Comparison of ENCODE assay signal across 30 mouse cellular contexts in genomic region chr9:75563622-75564021, GRCm38 (mm10). TPM values are rescaled to one million over a fixed set of nuclear protein-coding genes. Genes with fewer than 3 reads are reported as not detected.
A peak's percentile ranks its signal among the peaks of the same experiment; 100 is the strongest.
DNase-seq lines count a peak whose midpoint lies in the region; ATAC-seq and TF ChIP-seq lines count a peak whose summit lies in the region.
"Had no signal": no experiment of that assay in that cellular context is flagged by ENCODE, and none has a peak within 500 bp of the region (broad histone marks: within the 10 kb centered on the region; RNA-seq: fewer than 3 reads in every experiment).

No protein-coding gene starts in this region.

- H3K9ac ChIP-seq in intestine, postnatal 0 days (ENCODE audit: low read depth, low read length): no peak overlapping the region
- H3K9ac ChIP-seq in intestine, embryonic 15.5 days: no peak overlapping the region
- no peak overlapping the region for H3K9ac ChIP-seq in liver, embryonic 15.5 days
- H3K9ac ChIP-seq: embryonic facial prominence, embryonic 12.5 days; heart, embryonic 15.5 days; hindbrain, embryonic 15.5 days; limb, embryonic 12.5 days; stomach, embryonic 15.5 days had no signal

- H3K4me3 ChIP-seq in intestine, postnatal 0 days (ENCODE audit: low read depth, low read length): no peak overlapping the region
- H3K4me3 ChIP-seq in intestine, embryonic 15.5 days (replicated peaks): no peak overlapping the region
- no peak overlapping the region for H3K4me3 ChIP-seq in embryonic fibroblast, embryonic 13.5 days (ENCODE audit: insufficient read depth, low read length)
- no peak overlapping the region for H3K4me3 ChIP-seq in liver, embryonic 15.5 days (replicated peaks)
- H3K4me3 ChIP-seq in thymus, adult 2 months (ENCODE audit: control insufficient read depth, insufficient read depth, low read length): no peak overlapping the region
- H3K4me3 ChIP-seq: embryonic facial prominence, embryonic 12.5 days; heart, adult 2 months; heart, embryonic 15.5 days; hindbrain, embryonic 15.5 days; layer of hippocampus, adult 2 months; limb, embryonic 12.5 days; stomach, embryonic 15.5 days had no signal

- H3K4me1 ChIP-seq in intestine, postnatal 0 days (replicated peaks; ENCODE audit: control insufficient read depth, insufficient read depth, low read length): no peaks in the 10 kb centered on the region
- H3K4me1 ChIP-seq in intestine, embryonic 15.5 days (replicated peaks): no peaks in the 10 kb centered on the region
- H3K4me1 ChIP-seq in embryonic fibroblast, embryonic 13.5 days (ENCODE audit: control insufficient read depth, insufficient read depth, low read length): peaks cover 5% of the 10 kb centered on the region
- peaks cover 29% of the 10 kb centered on the region for H3K4me1 ChIP-seq in liver, embryonic 15.5 days (replicated peaks)
- peaks cover 3% of the 10 kb centered on the region; the same call in 1 of the 2 replicates for H3K4me1 ChIP-seq in thymus, adult 2 months (replicated peaks; ENCODE audit: control insufficient read depth, insufficient read depth, low read length)
- H3K4me1 ChIP-seq: embryonic facial prominence, embryonic 12.5 days; heart, embryonic 15.5 days; stomach, embryonic 15.5 days had no signal

- H3K27me3 ChIP-seq in intestine, postnatal 0 days (replicated peaks; ENCODE audit: control insufficient read depth, insufficient read depth, low read length): peaks cover 10% of the 10 kb centered on the region
- H3K27me3 ChIP-seq in intestine, embryonic 15.5 days (replicated peaks): no peaks in the 10 kb centered on the region
- H3K27me3 ChIP-seq in liver, embryonic 15.5 days: peaks cover 6% of the 10 kb centered on the region; the same call in 1 of the 2 replicates
- no peaks in the 10 kb centered on the region for H3K27me3 ChIP-seq in thymus, adult 2 months (ENCODE audit: control insufficient read depth, insufficient read depth, low read length)
- H3K27me3 ChIP-seq: embryonic facial prominence, embryonic 12.5 days; heart, embryonic 15.5 days; hindbrain, embryonic 15.5 days; limb, embryonic 12.5 days; stomach, embryonic 15.5 days had no signal

- peak; percentile 55; the same call in 1 of the 2 replicates for ATAC-seq in intestine, postnatal 0 days
- ATAC-seq in intestine, embryonic 15.5 days: no peak
- peak; percentile 38; the same call in 1 of the 2 replicates for ATAC-seq in liver, embryonic 15.5 days (ENCODE audit: insufficient read depth)
- ATAC-seq: activated CD4-positive, CD25-positive, alpha-beta regulatory T cell, adult 4 months; CD4-positive, CD25-positive, alpha-beta regulatory T cell, adult 4 months; forebrain, embryonic 16.5 days had no signal

- WGBS in intestine, postnatal 0 days: 47% methylated on average over 6 of the region's 6 CpGs
- 65% methylated on average over 6 of the region's 6 CpGs for WGBS in intestine, embryonic 15.5 days
- 22% methylated on average over 6 of the region's 6 CpGs for WGBS in liver, embryonic 15.5 days (ENCODE audit: insufficient replicate concordance)
- WGBS in thymus, adult 2 months: 87% methylated on average over 6 of the region's 6 CpGs

- no peak overlapping the region for H3K27ac ChIP-seq in intestine, postnatal 0 days (ENCODE audit: low read depth, low read length)
- no peak overlapping the region for H3K27ac ChIP-seq in intestine, embryonic 15.5 days
- 0 out of 2 replicates have a peak overlapping the region, but pooled peaks have one; percentile 21 for H3K27ac ChIP-seq in embryonic fibroblast, embryonic 13.5 days (ENCODE audit: insufficient read depth, low read length)
- no peak overlapping the region for H3K27ac ChIP-seq in liver, embryonic 15.5 days (replicated peaks)
- no peak overlapping the region for H3K27ac ChIP-seq in thymus, adult 2 months (ENCODE audit: control insufficient read depth, insufficient read depth, low read length)
- H3K27ac ChIP-seq: embryonic facial prominence, embryonic 12.5 days; heart, adult 2 months; heart, embryonic 15.5 days; hindbrain, embryonic 15.5 days; layer of hippocampus, adult 2 months; limb, embryonic 12.5 days; stomach, embryonic 15.5 days had no signal

- no peaks in the 10 kb centered on the region for H3K9me3 ChIP-seq in intestine, postnatal 0 days (ENCODE audit: control insufficient read depth)
- no peaks in the 10 kb centered on the region for H3K9me3 ChIP-seq in intestine, embryonic 15.5 days
- H3K9me3 ChIP-seq in liver, embryonic 15.5 days (replicated peaks): no peaks in the 10 kb centered on the region
- H3K9me3 ChIP-seq: embryonic facial prominence, embryonic 12.5 days; heart, embryonic 15.5 days; hindbrain, embryonic 15.5 days; limb, embryonic 12.5 days; stomach, embryonic 15.5 days had no signal

- no peak overlapping the region for H3K4me2 ChIP-seq in intestine, postnatal 0 days (replicated peaks; ENCODE audit: low read depth)
- H3K4me2 ChIP-seq in intestine, embryonic 15.5 days (replicated peaks): no peak overlapping the region
- H3K4me2 ChIP-seq in liver, embryonic 15.5 days: peak overlapping the region; percentile 40; the same call in 1 of the 2 replicates
- H3K4me2 ChIP-seq: embryonic facial prominence, embryonic 12.5 days; heart, embryonic 15.5 days; hindbrain, embryonic 15.5 days; limb, embryonic 12.5 days; midbrain, embryonic 11.5 days; stomach, embryonic 15.5 days had no signal

- DNase-seq in right cerebral cortex, postnatal 36 days (ENCODE audit: low spot score in 2 of 2): no peak
- no peak for DNase-seq in thymus, adult 2 months
- DNase-seq in urinary bladder, adult 2 months (ENCODE audit: low spot score): no peak
- DNase-seq: adrenal gland, adult 8-10 months; cerebellum, adult 2 months; cerebellum, postnatal 25 days; gastrocnemius, postnatal 25 days; heart, adult 2 months; heart, postnatal 36 days; kidney, adult 9 months; kidney, postnatal 14 days; layer of hippocampus, postnatal 36 days; lung, adult 2 months; lung, postnatal 14 days; right cerebral cortex, postnatal 4 days; thymus, postnatal 36 days had no signal

- TF ChIP-seq CTCF in intestine, postnatal 0 days (IDR thresholded peaks at IDR 0.05; ENCODE audit: low read depth): no peak
- TF ChIP-seq CTCF in embryonic fibroblast, embryonic 13.5 days (IDR thresholded peaks at IDR 0.05; ENCODE audit: borderline replicate concordance, insufficient read depth, low read length): no peak
- no peak for TF ChIP-seq CTCF in thymus, adult 2 months (IDR thresholded peaks at IDR 0.05; ENCODE audit: borderline replicate concordance, control insufficient read depth, extremely low read depth, insufficient read depth, low read length, poor library complexity)

- no peaks in the 10 kb centered on the region for H3K36me3 ChIP-seq in intestine, postnatal 0 days (ENCODE audit: control insufficient read depth, insufficient read depth)
- H3K36me3 ChIP-seq in intestine, embryonic 15.5 days: no peaks in the 10 kb centered on the region
- H3K36me3 ChIP-seq in liver, embryonic 15.5 days (replicated peaks): no peaks in the 10 kb centered on the region
- no peaks in the 10 kb centered on the region for H3K36me3 ChIP-seq in thymus, adult 2 months (ENCODE audit: control insufficient read depth, insufficient read depth, low read length)
- H3K36me3 ChIP-seq: embryonic facial prominence, embryonic 12.5 days; heart, embryonic 15.5 days; hindbrain, embryonic 15.5 days; limb, embryonic 12.5 days; stomach, embryonic 15.5 days had no signal

- no peak for TF ChIP-seq POLR2A in embryonic fibroblast, embryonic 13.5 days (IDR thresholded peaks at IDR 0.05; ENCODE audit: low read depth, low read length)
- no peak for TF ChIP-seq POLR2A in thymus, adult 2 months (IDR thresholded peaks at IDR 0.05; ENCODE audit: control insufficient read depth, extremely low read depth, insufficient read depth, low read length, poor library complexity)

RNA-seq across cellular contexts. Expression of gene Tmod3, which starts 4.2 kb away (rescaled TPM):
- 65.5 and 70.2 TPM in 2 replicates for polyA plus RNA-seq in intestine, postnatal 0 days (2015; fragmentation: Nextera tagmentation; extraction: Ambion mirVana)
- polyA plus RNA-seq in intestine, embryonic 15.5 days (2015; fragmentation: Nextera tagmentation; extraction: Ambion mirVana): 98.6 and 105 TPM in 2 replicates
- polyA plus RNA-seq in embryonic fibroblast, embryonic 13.5 days (2011; ENCODE audit: insufficient read length, low read depth, missing spikeins): 71.0 and 76.6 TPM in 2 replicates
- 23.7 and 28.9 TPM in 2 replicates for polyA plus RNA-seq in liver, embryonic 15.5 days (2015; fragmentation: Nextera tagmentation; extraction: Ambion mirVana)
- polyA plus RNA-seq in thymus, adult 2 months (2012; rRNA removed): 30.6 and 32.0 TPM in 2 replicates
- 73.0 and 73.1 TPM in 2 replicates for polyA plus RNA-seq in urinary bladder, adult 2 months (2012; rRNA removed)

RNA-seq across cellular contexts. Expression of gene Tmod2, which starts 47.5 kb away (rescaled TPM):
- polyA plus RNA-seq in intestine, postnatal 0 days (2015; fragmentation: Nextera tagmentation; extraction: Ambion mirVana): 10.0 and 10.9 TPM in 2 replicates
- polyA plus RNA-seq in intestine, embryonic 15.5 days (2015; fragmentation: Nextera tagmentation; extraction: Ambion mirVana): 16.1 and 20.8 TPM in 2 replicates
- 3.6 and 8.0 TPM in 2 replicates for polyA plus RNA-seq in embryonic fibroblast, embryonic 13.5 days (2011; ENCODE audit: insufficient read length, low read depth, missing spikeins)
- polyA plus RNA-seq in liver, embryonic 15.5 days (2015; fragmentation: Nextera tagmentation; extraction: Ambion mirVana): 0.32 and 0.54 TPM in 2 replicates
- 0.20 and 0.26 TPM in 2 replicates for polyA plus RNA-seq in thymus, adult 2 months (2012; rRNA removed)
- polyA plus RNA-seq in urinary bladder, adult 2 months (2012; rRNA removed): 5.0 and 7.0 TPM in 2 replicates
- polyA plus RNA-seq: activated CD4-positive, CD25-positive, alpha-beta regulatory T cell, adult 4 months had no signal
